Mouse (Mus musculus) testis, adult 2 months (tissue): Measurements from ENCODE around the gene Syt2.

Experiments
- CTCF ChIP-seq: fragments of 200-500 bp; IDR thresholded peaks from 2 replicates; pipeline ENCODE4 v1.5.1; 2012; ENCODE audit warnings: low read depth, mild to moderate bottlenecking, inconsistent platforms, low read length, moderate library complexity; ENCODE audit not compliant: control insufficient read depth, insufficient read depth, insufficient replicate concordance
- POLR2A ChIP-seq: fragments of 200-500 bp; IDR thresholded peaks from 2 replicates; pipeline ENCODE4 v1.6.1; 2012; ENCODE audit warnings: low read depth, mild to moderate bottlenecking, inconsistent platforms, low read length, moderate library complexity; ENCODE audit not compliant: control insufficient read depth

- TF ChIP-seq CTCF (no peak), POLR2A (no peak)
Measured at GRCm38 (mm10) chr1:134777936-134778548, 131.6 kb downstream of the Syt2 start.
